Mouse (Mus musculus) kidney, postnatal 14 days (tissue): ENCODE results near the gene Mmp28.

ENCODE experiments used
- DNase-seq: peaks from one replicate; pipeline ENCODE4 v3.0.0; 2022; ENCODE audit warnings: mixed read lengths

Mmp28 gene

GRCm38 (mm10) chr11:83447612-83448011, 15.3 kb downstream of the Mmp28 start:
- DNase-seq: no peak

- DNase-seq: no peak
These were observed 17.9 kb downstream of the Mmp28 start for GRCm38 (mm10) chr11:83445001-83445400.

- no peak for DNase-seq
These were observed 19.0 kb downstream of the Mmp28 start for GRCm38 (mm10) chr11:83443824-83444223.

GRCm38 (mm10) chr11:83442596-83443267, 20.1 kb downstream of the Mmp28 start:
- DNase-seq: peak; percentile 80

GRCm38 (mm10) chr11:83441235-83441634, 21.6 kb downstream of the Mmp28 start:
- peak; percentile 56 for DNase-seq

GRCm38 (mm10) chr11:83440081-83441064, 22.5 kb downstream of the Mmp28 start:
- peak; percentile 91 for DNase-seq

GRCm38 (mm10) chr11:83439426-83440060, 23.3 kb downstream of the Mmp28 start:
- DNase-seq: no peak

- DNase-seq: no peak
These were observed 25.5 kb downstream of the Mmp28 start, which contains the start of gene 1700020L24Rik for GRCm38 (mm10) chr11:83437377-83437776. Gene 1700020L24Rik (plus strand): TSS chr11:83437677.

GRCm38 (mm10) chr11:83432533-83432932, 30.3 kb downstream of the Mmp28 start:
- no peak for DNase-seq

- DNase-seq: no peak
These were observed 33.5 kb downstream of the Mmp28 start, which contains the start of gene Gas2l2 for GRCm38 (mm10) chr11:83429355-83429754. Gene Gas2l2 (minus strand): TSS chr11:83429455.

GRCm38 (mm10) chr11:83426964-83427363, 35.9 kb downstream of the Mmp28 start:
- no peak for DNase-seq

GRCm38 (mm10) chr11:83424681-83425080, 38.2 kb downstream of the Mmp28 start:
- DNase-seq: peak; percentile 79

GRCm38 (mm10) chr11:83421305-83421704, 41.6 kb downstream of the Mmp28 start:
- DNase-seq: peak; percentile 80

- DNase-seq: no peak
These were observed 42.5 kb downstream of the Mmp28 start for GRCm38 (mm10) chr11:83420338-83420737.

GRCm38 (mm10) chr11:83418566-83418965, 44.3 kb downstream of the Mmp28 start:
- no peak for DNase-seq

- no peak for DNase-seq
These were observed 45.2 kb downstream of the Mmp28 start for GRCm38 (mm10) chr11:83417708-83418107.

GRCm38 (mm10) chr11:83417080-83417479, 45.8 kb downstream of the Mmp28 start:
- DNase-seq: peak; percentile 77

- DNase-seq: no peak
These were observed 52.4 kb downstream of the Mmp28 start for GRCm38 (mm10) chr11:83410510-83410909.

- peak; percentile 5 for DNase-seq
These were observed 53.0 kb downstream of the Mmp28 start for GRCm38 (mm10) chr11:83409792-83410291.

GRCm38 (mm10) chr11:83409087-83409754, 53.6 kb downstream of the Mmp28 start, which contains the start of gene Rasl10b:
Gene Rasl10b (plus strand): TSS chr11:83409137.
- peak; percentile 50 for DNase-seq

GRCm38 (mm10) chr11:83408242-83408641, 54.6 kb downstream of the Mmp28 start:
- no peak for DNase-seq

- no peak for DNase-seq
These were observed 56.5 kb downstream of the Mmp28 start for GRCm38 (mm10) chr11:83406391-83406790.
